Mouse (Mus musculus) spleen, adult 2 months (tissue): ENCODE data around the gene Prkci.

Source experiments
- CTCF ChIP-seq: fragments of 200-500 bp; IDR thresholded peaks from 2 replicates; pipeline ENCODE4 v1.5.1; 2011; ENCODE audit warnings: mild to moderate bottlenecking, inconsistent platforms; ENCODE audit not compliant: insufficient read depth, insufficient read length, insufficient replicate concordance; ENCODE audit errors: extremely low read depth
- POLR2A ChIP-seq: fragments of 200-500 bp; IDR thresholded peaks from 2 replicates; pipeline ENCODE4 v1.6.1; 2011; ENCODE audit warnings: low read depth, low read length, inconsistent platforms

DNA sequence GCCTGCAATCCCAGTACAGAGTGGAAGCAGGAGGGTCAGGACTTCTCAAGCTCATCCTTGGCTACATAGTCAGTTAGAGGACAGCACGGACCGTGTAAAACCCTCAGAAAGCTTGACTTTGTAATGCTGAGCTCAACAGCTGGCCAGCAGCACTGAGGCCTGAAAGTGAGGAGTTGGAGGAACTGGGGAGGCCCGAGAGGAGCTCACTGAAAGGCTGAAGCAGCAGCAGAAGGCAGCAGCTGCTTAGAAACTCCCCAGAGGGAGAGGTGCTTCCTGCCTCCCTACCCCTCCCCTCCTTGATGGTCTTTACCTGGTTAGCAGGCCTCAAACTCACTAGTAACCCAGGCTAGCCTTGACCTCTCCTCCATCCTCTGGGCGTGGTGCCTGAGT is 4.5 kb downstream of the Prkci start:
- TF ChIP-seq CTCF: no peak
- TF ChIP-seq POLR2A: no peak
